Mouse (Mus musculus) R1 (cell line): Measurements from ENCODE around the gene Hoxc11.

Experiments used
- DNase-seq: peaks from one replicate; pipeline ENCODE4 v3.0.0-alpha.2; 2018; ENCODE audit warnings: low read depth, low spot score

Hoxc11 gene

DNA sequence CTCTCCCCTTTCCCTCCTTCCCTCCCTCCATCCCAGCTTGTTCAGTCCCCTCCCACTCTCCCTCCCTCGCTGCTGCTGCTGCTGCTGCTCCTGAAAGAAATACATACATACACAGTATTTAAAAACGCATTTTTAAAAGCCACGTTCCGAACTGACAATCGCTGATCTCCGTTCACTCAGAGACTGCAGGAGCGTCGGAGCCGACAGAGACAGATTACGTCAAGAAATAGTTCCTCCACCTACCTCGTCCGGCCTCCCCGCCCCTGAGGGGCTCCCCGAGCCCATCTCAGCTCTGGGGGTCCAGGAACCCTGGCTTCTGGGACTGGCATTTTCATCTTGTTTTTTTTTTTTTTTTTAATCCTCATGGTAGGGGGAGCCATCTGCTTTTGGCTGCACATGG lies 26.7 kb downstream of the Hoxc11 start:
- no peak for DNase-seq

DNA sequence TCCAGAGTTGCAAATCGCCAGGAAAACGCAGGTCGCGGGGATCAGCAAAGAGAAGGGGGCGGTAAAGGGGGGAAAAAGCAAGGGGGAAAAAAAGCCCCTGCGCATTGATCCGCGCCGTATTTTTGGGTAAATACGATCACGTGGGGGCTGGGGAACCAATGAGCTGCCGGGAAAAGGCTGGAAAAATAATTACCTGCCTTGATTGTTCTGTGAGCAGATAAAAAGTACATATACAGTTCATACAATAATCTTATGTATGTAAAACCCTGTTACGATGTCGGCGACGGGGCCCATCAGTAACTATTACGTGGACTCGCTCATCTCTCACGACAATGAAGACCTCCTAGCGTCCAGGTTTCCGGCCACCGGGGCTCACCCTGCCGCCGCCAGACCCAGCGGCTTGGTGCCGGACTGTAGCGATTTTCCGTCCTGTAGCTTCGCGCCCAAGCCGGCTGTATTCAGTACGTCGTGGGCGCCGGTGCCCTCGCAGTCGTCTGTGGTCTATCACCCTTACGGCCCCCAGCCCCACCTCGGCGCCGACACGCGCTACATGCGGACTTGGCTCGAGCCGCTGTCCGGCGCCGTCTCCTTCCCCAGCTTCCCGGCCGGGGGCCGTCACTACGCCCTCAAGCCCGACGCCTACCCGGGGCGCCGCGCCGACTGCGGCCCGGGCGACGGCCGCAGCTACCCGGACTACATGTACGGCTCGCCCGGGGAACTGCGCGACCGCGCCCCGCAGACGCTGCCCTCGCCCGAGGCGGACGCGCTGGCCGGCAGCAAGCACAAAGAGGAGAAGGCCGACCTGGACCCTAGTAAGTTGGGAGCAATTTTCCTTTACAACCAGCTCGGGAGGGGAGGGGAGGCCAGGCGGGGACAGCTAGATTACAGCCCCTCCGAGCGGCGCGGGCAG lies 27.4 kb downstream of the Hoxc11 start:
- DNase-seq: peak; percentile 90

DNA sequence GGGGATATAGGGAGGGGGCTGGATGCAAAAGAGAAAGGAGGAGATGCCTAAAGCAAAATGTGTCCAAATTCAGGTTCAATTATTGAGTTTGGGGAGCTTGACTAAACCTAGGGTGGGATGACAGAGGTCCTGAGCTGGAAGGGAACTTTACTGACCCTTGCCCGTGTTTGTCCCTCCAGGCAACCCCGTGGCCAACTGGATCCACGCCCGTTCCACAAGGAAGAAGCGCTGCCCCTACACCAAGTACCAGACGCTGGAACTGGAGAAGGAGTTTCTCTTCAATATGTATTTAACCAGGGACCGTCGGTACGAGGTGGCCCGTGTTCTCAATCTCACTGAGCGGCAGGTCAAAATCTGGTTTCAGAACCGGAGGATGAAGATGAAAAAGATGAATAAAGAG lies 29.5 kb downstream of the Hoxc11 start:
- DNase-seq: no peak

DNA sequence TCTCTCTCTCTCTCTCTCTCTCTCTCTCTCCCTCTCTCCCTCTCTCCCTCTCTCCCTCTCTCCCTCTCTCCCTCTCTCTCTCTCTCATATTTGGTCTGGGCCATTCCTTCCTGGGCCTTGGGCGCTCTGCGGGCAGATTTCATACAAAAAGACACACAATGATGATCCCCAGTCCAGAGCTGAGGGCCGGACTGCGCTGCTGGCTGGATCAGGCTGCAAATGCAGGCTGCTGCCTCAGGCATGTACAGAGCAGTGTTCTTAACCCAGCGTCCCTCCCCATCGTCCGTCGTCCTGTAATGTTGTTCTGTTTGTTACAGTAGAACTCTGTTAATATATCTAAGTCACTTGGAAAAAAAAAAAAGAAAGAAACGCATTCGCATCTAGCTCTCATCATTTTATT lies 30.3 kb downstream of the Hoxc11 start:
- DNase-seq: no peak

DNA sequence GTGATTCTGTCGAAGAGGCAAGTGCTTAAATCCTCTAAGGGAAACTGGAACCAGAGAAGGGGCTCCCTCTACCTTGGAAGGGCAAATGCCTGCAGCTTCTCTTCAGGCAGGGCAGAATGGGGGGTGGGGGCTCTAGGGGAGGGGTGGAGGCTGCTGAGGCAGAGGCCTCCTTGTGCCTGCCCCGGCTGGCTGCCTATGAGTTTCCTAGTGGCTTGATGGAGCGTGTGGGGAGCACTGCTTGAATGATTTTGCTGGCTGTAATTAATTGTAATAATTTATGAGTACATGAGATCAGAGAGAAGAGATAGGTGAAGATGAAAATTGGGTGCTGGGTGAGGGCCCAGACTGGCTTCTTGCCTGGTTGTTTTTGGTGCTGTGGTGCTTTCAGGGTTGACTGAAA lies 30.7 kb downstream of the Hoxc11 start:
- no peak for DNase-seq

DNA sequence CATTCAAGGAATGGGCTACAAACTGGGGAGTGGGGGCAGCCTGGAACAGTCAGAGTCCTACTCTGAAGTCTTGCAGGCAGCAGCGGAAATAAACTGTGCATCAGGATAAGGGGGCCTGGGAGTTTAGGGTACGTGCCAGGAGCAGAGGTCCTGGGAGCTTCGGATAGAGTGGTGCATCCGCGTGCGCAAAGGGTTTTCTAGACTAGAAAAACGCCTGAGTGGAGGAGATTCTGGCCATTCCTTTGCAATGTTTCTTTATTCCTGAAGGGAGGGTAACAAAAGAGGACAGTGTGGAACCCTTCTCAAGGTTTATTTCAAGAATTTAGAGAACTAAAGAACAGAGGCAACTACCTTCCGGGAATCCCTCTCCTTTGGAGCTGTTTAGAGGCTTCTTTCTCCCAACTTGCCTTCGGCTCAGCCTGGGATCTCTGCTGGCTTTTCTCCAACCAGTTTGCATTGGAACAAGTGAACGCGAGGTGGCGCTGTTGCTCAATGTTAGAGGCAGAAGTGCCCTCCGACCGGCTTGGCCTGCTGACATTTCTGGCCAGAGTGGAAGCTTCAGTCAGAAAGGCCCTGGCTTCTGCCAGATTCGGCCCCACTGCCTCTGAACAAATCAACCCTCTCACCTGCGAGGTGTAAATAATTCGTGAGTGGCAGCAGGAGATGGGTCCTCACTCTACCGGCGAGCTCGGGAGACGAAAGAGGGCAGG lies 33.1 kb downstream of the Hoxc11 start:
- DNase-seq: peak; percentile 88

DNA sequence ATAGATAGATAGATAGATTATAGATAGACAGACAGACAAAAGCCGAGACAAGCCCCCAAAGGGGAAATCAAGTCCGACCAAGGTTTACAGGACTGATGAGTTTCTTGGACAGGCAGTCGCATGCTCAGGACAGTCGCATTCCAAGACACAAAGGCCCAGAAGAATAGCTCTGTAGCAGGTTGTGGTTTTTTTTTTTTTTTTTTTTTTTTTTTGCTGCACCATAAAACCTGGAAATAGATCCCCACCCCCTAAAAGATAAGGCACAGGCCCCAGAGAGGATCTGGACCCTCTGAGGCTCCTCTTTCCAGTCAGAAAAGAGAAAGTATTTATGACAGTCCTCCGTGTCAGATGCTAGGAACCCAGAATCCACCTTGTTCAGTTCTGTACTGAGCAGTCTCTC lies 33.9 kb downstream of the Hoxc11 start:
- DNase-seq: no peak

DNA sequence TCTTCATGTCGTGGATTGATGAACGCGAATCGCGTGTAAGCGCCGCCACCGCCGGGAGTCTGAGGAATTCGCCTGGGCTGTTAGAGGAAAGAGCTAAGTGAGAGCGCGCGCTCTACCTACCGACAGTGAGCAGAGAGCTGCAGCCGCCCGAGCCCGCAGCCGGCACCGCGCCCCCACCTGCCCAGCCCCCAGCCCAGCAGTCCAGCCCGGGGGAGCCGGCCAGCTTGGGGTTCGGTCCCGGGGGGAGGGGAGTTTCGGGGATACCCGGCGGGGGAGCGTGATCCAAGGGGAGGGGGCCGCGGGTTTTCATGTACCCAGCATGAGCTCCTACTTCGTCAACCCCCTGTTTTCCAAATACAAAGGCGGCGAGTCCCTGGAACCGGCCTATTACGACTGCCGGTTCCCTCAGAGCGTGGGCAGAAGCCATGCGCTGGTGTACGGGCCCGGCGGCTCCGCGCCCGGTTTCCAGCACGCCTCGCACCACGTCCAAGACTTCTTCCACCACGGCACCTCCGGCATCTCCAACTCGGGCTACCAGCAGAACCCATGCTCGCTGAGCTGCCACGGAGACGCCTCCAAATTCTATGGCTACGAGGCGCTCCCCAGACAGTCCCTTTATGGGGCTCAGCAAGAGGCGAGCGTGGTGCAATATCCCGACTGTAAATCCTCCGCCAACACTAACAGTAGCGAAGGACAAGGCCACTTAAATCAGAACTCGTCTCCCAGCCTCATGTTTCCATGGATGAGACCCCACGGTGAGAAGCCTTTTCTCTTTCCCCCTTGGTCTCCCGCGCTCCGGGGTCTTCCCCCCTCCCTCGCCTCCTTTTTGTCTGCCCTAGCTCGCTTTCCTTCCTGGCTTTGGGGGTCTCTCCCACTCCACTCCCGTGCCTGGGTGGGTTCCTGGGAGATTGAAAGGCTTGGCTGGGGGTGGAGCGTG lies 36.5 kb downstream of the Hoxc11 start, which contains the start of gene Hoxc8:
Gene Hoxc8 (plus strand): TSS at position 147 of the 937 bp plus-strand sequence.
- DNase-seq: no peak

DNA sequence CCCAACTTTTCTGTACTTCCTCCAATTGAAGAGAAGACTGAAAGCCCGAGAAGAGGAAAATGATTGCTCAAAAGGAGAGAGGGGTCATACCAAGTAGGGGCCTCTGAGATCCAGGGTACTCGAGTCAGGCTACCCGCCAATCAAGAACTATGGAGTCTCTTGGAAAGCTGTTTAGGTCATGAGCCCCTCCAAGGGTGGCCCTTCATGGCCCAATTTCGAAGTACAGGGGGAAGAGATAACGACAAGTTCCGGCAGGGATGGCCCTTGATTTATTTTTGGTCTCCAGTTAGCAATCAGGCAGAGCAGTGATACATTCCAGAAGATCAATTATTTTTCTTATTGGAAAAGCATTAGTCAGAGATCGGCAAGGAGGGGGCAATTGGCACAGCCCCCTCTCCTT lies 37.6 kb downstream of the Hoxc11 start:
- no peak for DNase-seq

DNA sequence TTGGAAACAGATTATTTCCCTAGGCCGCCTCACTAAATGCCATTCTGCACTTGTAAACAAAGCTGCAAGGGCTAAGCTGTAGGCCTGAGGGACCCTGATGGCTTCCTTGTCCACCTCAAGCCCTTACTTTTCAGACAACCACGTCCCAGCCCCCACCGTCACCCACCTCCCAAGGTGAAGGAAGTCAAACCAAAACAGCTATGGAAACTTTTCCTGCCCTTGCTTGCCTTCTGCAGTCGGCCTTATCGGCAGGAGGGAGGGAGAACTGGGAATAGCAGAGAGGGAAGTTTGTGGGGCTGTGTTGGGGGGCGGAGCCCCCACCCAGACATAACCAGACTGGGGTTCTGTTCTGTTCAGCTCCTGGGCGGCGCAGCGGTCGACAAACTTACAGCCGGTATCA lies 38.0 kb downstream of the Hoxc11 start:
- no peak for DNase-seq

DNA sequence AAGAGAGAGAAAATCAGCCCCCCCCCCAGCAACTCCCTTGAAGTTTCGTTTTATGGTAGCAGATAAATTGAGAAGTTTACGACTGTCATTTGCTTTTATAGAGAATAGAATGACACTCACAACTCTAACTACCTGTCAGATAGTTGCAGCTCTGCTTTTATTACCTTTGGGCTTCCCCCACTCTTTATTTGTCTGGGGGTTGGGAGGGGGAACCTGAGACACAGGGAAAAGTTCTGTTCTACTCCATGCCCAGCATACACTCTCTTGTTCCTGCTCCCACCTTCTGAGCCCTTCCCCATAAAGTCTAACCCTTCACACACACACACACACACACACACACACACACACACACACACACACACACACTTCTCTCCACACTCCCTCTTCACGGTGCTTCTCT lies 38.6 kb downstream of the Hoxc11 start:
- no peak for DNase-seq

DNA sequence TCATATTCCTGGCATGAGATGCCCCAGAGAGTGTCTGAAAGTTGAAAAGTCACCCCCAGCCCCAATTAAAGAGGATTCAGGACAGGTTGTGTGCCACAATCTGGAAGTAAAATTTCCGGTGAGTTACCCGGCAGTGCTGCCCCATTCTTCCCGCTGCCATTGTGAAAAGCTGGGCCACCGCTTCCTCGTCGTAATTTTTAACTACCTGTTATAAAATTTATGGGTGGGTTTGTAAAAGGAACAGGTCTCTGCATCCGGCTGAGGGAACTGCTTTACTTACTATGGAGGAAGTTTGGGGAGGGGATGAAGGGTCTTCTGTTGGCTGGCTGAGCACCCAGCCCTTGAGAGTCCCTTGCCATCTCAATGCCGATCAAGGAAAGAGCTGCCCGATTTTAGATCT lies 42.3 kb downstream of the Hoxc11 start:
- DNase-seq: no peak

DNA sequence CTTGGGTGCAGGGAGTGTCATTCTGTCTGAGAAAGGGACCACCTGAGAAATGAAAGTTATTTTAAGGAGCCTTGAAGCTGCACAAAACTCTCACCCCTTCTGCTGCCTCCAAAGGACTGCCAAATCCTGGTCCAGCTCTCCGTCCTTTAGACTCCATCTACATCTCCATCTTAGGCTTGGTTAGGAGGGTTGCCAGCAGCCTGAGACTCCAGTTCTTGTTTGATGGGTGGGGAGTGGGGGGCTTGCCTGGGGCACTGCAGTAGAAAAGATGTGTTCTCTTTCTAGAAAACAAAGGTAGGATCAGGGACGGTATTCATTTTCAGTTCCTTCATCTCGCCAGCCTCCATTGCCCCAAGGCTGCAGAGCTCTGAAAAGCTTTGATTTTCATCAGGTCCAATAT lies 43.2 kb downstream of the Hoxc11 start:
- DNase-seq: no peak

DNA sequence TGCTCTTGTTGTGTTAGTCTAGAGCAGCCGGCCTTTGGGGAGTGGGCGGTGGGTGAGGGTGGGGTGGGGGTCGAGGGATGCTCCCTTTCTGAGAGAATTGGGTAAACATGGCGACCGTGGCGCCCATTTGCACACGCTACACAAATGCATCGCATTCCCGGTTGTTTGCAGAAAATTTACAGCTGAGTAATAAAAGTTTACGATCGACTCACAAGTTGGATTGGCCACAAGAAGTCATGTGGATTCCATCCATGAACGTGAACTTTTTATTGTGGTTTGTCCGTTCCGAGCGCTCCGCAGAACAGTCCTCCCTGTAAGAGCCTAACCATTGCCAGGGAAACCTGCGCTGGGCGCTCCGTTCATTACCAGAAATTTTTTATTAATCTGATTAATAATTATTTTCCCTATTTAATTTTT lies 43.7 kb downstream of the Hoxc11 start, which contains the start of gene Hoxc6:
Gene Hoxc6 (plus strand): TSS at position 319 of the 417 bp plus-strand sequence.
- DNase-seq: no peak

DNA sequence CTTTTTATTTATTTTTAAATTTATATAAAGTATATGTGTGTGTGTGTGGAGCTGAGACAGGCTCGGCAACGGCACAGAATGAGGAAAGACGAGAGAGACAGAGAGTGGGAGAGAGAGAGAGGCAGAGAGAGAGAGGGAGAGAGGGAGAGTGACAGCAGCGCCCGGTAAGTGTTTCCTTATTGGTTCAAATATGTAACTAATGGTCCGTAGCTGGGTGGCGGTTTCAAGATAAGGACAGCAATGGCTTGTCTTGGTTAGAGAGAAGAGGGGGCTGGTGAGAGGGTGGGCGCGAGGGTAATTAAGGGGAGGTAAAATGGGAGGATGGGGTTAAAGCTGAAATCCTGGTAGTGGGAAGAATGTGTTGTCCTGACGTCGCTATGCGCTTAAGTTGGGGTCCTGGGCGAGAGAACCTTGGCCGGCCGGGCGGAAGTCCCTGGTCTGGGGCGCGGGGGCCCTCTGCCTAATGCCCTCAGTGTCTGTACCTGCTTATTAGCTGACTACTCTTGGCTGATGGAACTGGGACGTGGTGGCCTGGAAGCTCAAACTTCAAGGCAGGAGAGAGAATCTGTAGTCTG lies 44.5 kb downstream of the Hoxc11 start:
- DNase-seq: no peak

DNA sequence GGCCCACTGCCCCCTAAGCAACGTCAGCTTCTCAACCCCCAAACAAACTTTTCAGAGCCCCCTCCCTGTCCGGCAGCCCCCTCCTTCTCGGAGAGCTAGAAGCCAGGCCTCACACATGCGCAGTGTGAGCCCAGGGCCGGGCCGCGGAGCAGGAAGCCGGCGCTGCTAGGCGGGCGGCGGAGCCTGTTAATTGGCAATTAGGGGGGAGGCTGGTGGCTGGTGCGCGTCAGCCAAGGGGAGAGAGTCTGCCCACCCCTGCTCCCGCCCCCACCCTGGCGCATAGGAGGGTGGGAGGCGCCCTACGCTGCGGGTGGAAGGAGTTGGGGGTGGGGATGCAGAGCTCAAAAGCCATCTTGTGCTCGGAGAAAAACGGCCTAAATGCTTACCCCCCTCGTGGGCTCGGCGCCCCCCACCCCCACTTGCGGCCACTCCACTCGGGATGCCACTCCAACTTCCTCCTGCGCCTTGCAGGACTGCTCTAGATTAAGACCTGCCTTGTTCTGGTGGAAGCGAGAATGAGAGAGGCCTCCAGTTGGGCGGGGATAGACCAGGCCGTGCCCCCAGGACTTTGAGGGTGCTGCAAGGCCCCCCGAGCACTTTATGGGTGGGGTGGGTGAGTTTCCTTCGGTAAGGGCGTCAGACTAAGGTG lies 45.1 kb downstream of the Hoxc11 start:
- DNase-seq: peak; percentile 79

DNA sequence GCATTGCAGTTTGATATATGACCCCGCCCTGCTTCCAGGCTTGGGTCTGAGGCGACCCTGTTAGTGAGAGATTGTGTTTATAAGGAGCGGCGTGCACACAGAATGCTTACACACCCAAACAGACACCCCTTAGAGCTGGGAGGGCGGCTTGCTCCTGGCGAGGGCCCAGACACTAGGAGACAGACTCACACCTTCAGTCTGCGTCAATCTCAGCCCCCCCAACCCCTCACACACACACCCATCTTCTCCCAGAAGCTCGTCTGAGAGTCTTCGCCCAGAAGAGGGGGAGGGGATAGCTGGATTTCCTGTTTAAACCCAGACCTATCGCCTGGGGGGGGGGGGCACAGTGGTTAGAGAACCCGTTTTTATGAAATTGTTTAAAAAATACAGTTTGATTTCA lies 45.7 kb downstream of the Hoxc11 start:
- DNase-seq: no peak

DNA sequence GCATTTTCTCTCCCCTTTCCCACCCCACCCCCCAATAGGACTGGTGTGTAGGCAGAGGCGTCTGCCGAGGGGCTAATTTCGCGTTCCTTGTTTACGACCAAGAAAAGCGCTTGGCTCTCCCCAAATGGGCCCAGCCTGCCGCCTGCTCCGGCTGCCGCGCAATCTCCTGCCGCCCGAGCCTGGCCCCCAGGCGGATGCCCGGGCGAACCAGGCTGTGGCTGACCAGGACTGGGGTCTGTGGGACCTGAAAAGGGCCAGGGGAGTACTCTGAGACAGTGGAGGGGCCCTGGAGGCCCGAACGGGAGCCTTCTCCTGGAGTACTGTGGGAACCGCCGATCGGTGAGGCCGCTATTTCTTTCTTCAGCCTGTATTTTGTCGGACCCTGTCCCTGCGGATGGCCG lies 46.3 kb downstream of the Hoxc11 start:
- no peak for DNase-seq

DNA sequence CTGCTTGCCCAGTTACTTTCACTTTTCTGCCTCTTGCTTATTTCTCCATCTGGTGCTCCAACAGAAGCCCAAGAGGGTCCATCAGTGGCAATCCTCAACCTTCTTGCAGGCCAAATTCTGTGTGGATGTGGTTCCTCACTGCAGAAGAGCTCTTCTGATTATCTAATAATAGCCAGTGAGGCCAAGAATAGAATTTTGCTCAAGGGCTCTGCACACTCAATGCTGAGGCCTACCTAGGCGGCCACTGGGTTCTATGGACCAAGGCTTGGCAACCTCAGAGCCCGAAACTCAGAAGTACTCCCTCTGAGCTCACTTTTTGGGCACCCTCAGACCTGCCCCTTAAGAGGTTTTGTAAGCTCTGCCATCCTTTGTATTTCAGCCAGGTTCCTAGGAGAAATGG lies 47.1 kb downstream of the Hoxc11 start:
- no peak for DNase-seq

DNA sequence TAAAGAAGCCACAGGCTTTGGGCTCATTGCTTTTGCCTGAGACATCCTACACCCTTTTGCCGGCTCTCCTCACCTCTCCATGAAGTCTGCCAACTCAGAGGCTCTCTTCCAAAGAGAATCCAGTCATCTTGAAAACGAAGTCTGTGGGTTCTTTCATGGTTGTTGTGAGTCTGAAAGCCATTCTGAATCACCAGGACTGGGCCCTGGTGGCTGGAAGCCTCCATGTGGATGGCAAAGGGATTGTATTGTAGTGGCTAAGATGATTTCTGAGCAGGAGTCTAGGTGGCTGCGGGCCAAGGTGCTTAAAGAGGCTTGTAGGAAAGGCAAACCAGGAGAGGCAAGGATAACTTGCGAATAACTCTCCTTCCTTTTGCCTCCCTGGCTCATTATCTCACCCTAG lies 47.9 kb downstream of the Hoxc11 start:
- DNase-seq: no peak
